Comparison of ENCODE assay signal across 13 mouse cellular contexts in the genomic region with DNA sequence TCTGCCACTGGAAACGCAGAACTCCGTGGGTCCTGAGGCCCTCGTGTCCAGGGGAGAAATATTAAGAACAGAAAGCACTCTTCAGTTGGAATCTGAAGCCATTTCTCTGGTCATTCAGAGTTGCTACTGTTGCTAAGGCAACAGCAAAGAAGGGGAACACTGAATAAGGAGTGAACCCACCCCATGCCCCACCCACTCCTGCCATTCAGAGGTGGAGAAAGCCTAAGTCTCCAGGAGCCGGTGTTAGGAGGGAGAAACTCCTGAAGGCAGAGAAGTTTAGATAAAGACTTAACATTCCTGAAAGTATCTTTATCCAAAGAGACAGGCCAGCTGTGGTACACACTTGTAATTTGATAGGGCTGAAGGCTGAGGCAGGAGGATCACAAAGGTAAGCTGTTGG. TPM values are rescaled to one million over a fixed set of nuclear protein-coding genes. Genes with fewer than 3 reads are reported as not detected.
"Had no signal": no experiment of that assay in that cellular context is flagged by ENCODE, and none has a peak within 500 bp of the region (broad histone marks: within the 10 kb centered on the region; RNA-seq: fewer than 3 reads in every experiment).

No protein-coding gene starts in this region.

- H3K27ac ChIP-seq: kidney, postnatal 0 days; left cerebral cortex, adult 2 months; liver, embryonic 14.5 days had no signal

- H3K4me2 ChIP-seq: lung, embryonic 14.5 days; midbrain, embryonic 11.5 days had no signal

- H3K4me3 ChIP-seq: left cerebral cortex, adult 2 months had no signal

- H3K9ac ChIP-seq: liver, embryonic 14.5 days; liver, postnatal 0 days; lung, embryonic 14.5 days had no signal

- DNase-seq: kidney, postnatal 25 days; layer of hippocampus, postnatal 36 days; lung, embryonic 14.5 days; lung, postnatal 10 days; midbrain, embryonic 14.5 days; thymus, adult 18-20 months; thymus, postnatal 36 days had no signal

- ATAC-seq: liver, postnatal 0 days had no signal

RNA-seq across cellular contexts. Expression of a gene that starts 6.2 kb away (rescaled TPM):
- total RNA-seq: megakaryocyte progenitor cell, adult 5-6 weeks had no signal
